Mouse (Mus musculus): ENCODE measurements around the gene Phxr2. TPM values are rescaled to one million over a fixed set of nuclear protein-coding genes. Genes with fewer than 3 reads are reported as not detected.
"Not testable (repeated sequence)": the region's sequence is repeated elsewhere in the genome, so short reads cannot be mapped to it uniquely, and the experiment has no call there.

The Phxr2 gene
- total RNA-seq (2021) = not detected

GRCm38 (mm10) chr10:99126225-99126624, at the start of gene Phxr2:
Gene Phxr2, minus strand, starts transcription at chr10:99126325.
- intact Hi-C loops (cut with DNase I) = no loop called here

GRCm38 (mm10) chr10:99172906-99173507, 46.9 kb upstream of the Phxr2 start:
- intact Hi-C loops (cut with DNase I) = no loop called here
- DNase-seq = no peak

More at GRCm38 (mm10) chr10:99126225-99126624, at the start of gene Phxr2:
- no peak for DNase-seq

- DNase-seq = peak; percentile 64 to 69
- intact Hi-C loops (cut with DNase I) = no loop called here
Measured at GRCm38 (mm10) chr10:99171961-99172497, 45.9 kb upstream of the Phxr2 start.

GRCm38 (mm10) chr10:99169765-99170129, 43.6 kb upstream of the Phxr2 start:
- intact Hi-C loops (cut with DNase I) = loop anchor here (2.0 to 10.0 kb wide), 5 partner anchors 95 to 1315 kb away; partner anchors contain the start of genes Cep290 and Tmtc3
- DNase-seq = peak; percentile 67 to 71

- peak; percentile 56 to 57 for DNase-seq
Measured at GRCm38 (mm10) chr10:99168840-99169764, 43.0 kb upstream of the Phxr2 start.

GRCm38 (mm10) chr10:99168404-99168803, 42.3 kb upstream of the Phxr2 start:
- no peak for DNase-seq
- intact Hi-C loops (cut with DNase I) = loop anchor here (2.0 to 10.0 kb wide), 5 partner anchors 96 to 1316 kb away; partner anchors contain the start of genes Cep290 and Tmtc3

More at GRCm38 (mm10) chr10:99168840-99169764, 43.0 kb upstream of the Phxr2 start:
- intact Hi-C loops (cut with DNase I) = loop anchor here (2.0 to 10.0 kb wide), 5 partner anchors 96 to 1316 kb away; partner anchors contain the start of genes Cep290 and Tmtc3

- intact Hi-C loops (cut with DNase I) = loop anchor here (5.0 to 10.0 kb wide), 4 partner anchors 161 to 1318 kb away; partner anchors contain the start of genes Cep290 and Tmtc3
- peak; percentile 40 to 54 for DNase-seq
Measured at GRCm38 (mm10) chr10:99166392-99166791, 40.3 kb upstream of the Phxr2 start.

- no peak for DNase-seq
- intact Hi-C loops (cut with DNase I) = loop anchor here (1.0 to 10.0 kb wide), 7 partner anchors 161 to 1319 kb away; partner anchors contain the start of genes Cep290 and Tmtc3
Measured at GRCm38 (mm10) chr10:99165751-99166282, 39.7 kb upstream of the Phxr2 start.

- intact Hi-C loops (cut with DNase I) = loop anchor here (1.0 to 10.0 kb wide), 7 partner anchors 162 to 1320 kb away; partner anchors contain the start of genes Cep290 and Tmtc3
- peak; percentile 47 to 63 for DNase-seq
Measured at GRCm38 (mm10) chr10:99164871-99165477, 38.8 kb upstream of the Phxr2 start.

GRCm38 (mm10) chr10:99163002-99163401, 36.9 kb upstream of the Phxr2 start:
- DNase-seq = no peak
- intact Hi-C loops (cut with DNase I) = loop anchor here (10.0 kb wide), 1 partner anchor 1322 kb away; the partner anchor contains the start of genes Cep290 and Tmtc3

- intact Hi-C loops (cut with DNase I) = loop anchor here (10.0 kb wide), 1 partner anchor 1323 kb away; the partner anchor contains the start of genes Cep290 and Tmtc3
- peak; percentile 48 to 57 for DNase-seq
Measured at GRCm38 (mm10) chr10:99161987-99162582, 36.0 kb upstream of the Phxr2 start.

- DNase-seq; intact Hi-C loops (cut with DNase I): not testable (repeated sequence)
Measured at GRCm38 (mm10) chr10:99157697-99158096, 31.6 kb upstream of the Phxr2 start.

- DNase-seq = no peak
- intact Hi-C loops (cut with DNase I) = no loop called here
Measured at GRCm38 (mm10) chr10:99156808-99157207, 30.7 kb upstream of the Phxr2 start.

GRCm38 (mm10) chr10:99154635-99155034, 28.5 kb upstream of the Phxr2 start:
- intact Hi-C loops (cut with DNase I) = loop anchor here (5.0 kb wide), 1 partner anchor 47 kb away; the partner anchor contains the start of genes Galnt4 and Poc1b
- DNase-seq = no peak

GRCm38 (mm10) chr10:99152063-99152462, 25.9 kb upstream of the Phxr2 start:
- peak in 1 of 2 experiments; percentile 46 for DNase-seq

GRCm38 (mm10) chr10:99151580-99151979, 25.5 kb upstream of the Phxr2 start:
- intact Hi-C loops (cut with DNase I) = loop anchor here (5.0 kb wide), 1 partner anchor 44 kb away; the partner anchor contains the start of genes Galnt4 and Poc1b
- no peak for DNase-seq

More at GRCm38 (mm10) chr10:99152063-99152462, 25.9 kb upstream of the Phxr2 start:
- intact Hi-C loops (cut with DNase I) = loop anchor here (5.0 kb wide), 1 partner anchor 45 kb away; the partner anchor contains the start of genes Galnt4 and Poc1b

- intact Hi-C loops (cut with DNase I) = loop anchor here (5.0 kb wide), 1 partner anchor 43 kb away; the partner anchor contains the start of genes Galnt4 and Poc1b
- no peak for DNase-seq
Measured at GRCm38 (mm10) chr10:99150016-99150415, 23.9 kb upstream of the Phxr2 start.

- intact Hi-C loops (cut with DNase I) = no loop called here
- no peak for DNase-seq
Measured at GRCm38 (mm10) chr10:99146596-99146995, 20.5 kb upstream of the Phxr2 start.

- DNase-seq = no peak
- intact Hi-C loops (cut with DNase I) = no loop called here
Measured at GRCm38 (mm10) chr10:99145611-99146010, 19.5 kb upstream of the Phxr2 start.

Data from heart, postnatal 10 days (tissue).